Mouse (Mus musculus): ENCODE measurements around the gene AL732309.1. TPM values are rescaled to one million over a fixed set of nuclear protein-coding genes. Genes with fewer than 3 reads are reported as not detected.

The AL732309.1 gene
- total RNA-seq, 2 experiments from 2014 or later = 1.9 to 2.4 TPM

Other genes with a start within 250 kb of the AL732309.1 start
- 10 to 100 TPM; 33.6 to 35.4 TPM for gene Nsmf, start 192.5 kb downstream of the AL732309.1 start, total RNA-seq (2021)
- gene Entpd8, start 166.6 kb downstream of the AL732309.1 start, total RNA-seq (2021) = not detected
- gene Noxa1, start 151.7 kb downstream of the AL732309.1 start, total RNA-seq (2021) = not detected
- gene Nrarp, start 66.1 kb downstream of the AL732309.1 start, total RNA-seq (2021) = 10 to 100 TPM; 14.0 to 15.0 TPM
- gene Tor4a, start 50.0 kb downstream of the AL732309.1 start, total RNA-seq (2021) = 1 to 10 TPM; 5.0 to 5.5 TPM
- 10 to 100 TPM; 35.7 to 36.2 TPM for gene Nelfb, start 35.4 kb downstream of the AL732309.1 start, total RNA-seq (2021)
- gene Stpg3, start 32.2 kb downstream of the AL732309.1 start, total RNA-seq (2021) = not detected
- gene Fam166a, start 28.1 kb downstream of the AL732309.1 start, total RNA-seq (2021) = not detected
- 100 to 1,000 TPM; 205 to 231 TPM for gene Tubb4b, start 22.2 kb downstream of the AL732309.1 start, total RNA-seq (2021)
- gene Slc34a3, start 12.5 kb downstream of the AL732309.1 start, total RNA-seq (2021) = not detected
- gene Rnf224, start 10.1 kb downstream of the AL732309.1 start, total RNA-seq (2021) = not detected
- gene Rnf208, start 4.6 kb downstream of the AL732309.1 start, total RNA-seq (2021) = under 1 TPM; 0.41 to 0.63 TPM
- gene Cysrt1, start 4.4 kb downstream of the AL732309.1 start, total RNA-seq (2021) = not detected
- 10 to 100 TPM; 12.7 to 13.4 TPM for gene Tmem203, start 8.6 kb upstream of the AL732309.1 start, total RNA-seq (2021)
- 1 to 10 TPM; 5.7 to 7.6 TPM for gene Tprn, start 15.8 kb upstream of the AL732309.1 start, total RNA-seq (2021)
- gene Ssna1, start 25.6 kb upstream of the AL732309.1 start, total RNA-seq (2021) = 10 to 100 TPM; 38.3 to 46.9 TPM
- 10 to 100 TPM; 44.0 to 44.1 TPM for gene Anapc2, start 25.6 kb upstream of the AL732309.1 start, total RNA-seq (2021)
- not detected for gene Tmem210, start 41.3 kb upstream of the AL732309.1 start, total RNA-seq (2021)
- gene Lrrc26, start 43.1 kb upstream of the AL732309.1 start, total RNA-seq (2021) = under 1 TPM in 1 of 2 experiments, not detected in 1; 0.55 TPM
- not detected for gene Grin1, start 72.3 kb upstream of the AL732309.1 start, total RNA-seq (2021)
- gene Man1b1, start 85.5 kb upstream of the AL732309.1 start, total RNA-seq (2021) = 10 to 100 TPM; 22.1 to 22.2 TPM
- gene Dpp7, start 109.5 kb upstream of the AL732309.1 start, total RNA-seq (2021) = 1 to 10 TPM; 2.7 to 3.9 TPM
- 1 to 10 TPM; 4.5 to 6.0 TPM for gene Uap1l1, start 118.8 kb upstream of the AL732309.1 start, total RNA-seq (2021)
- gene Sapcd2, start 125.5 kb upstream of the AL732309.1 start, total RNA-seq (2021) = 1 to 10 TPM in 1 of 2 experiments, under 1 TPM in 1; 0.88 to 1.5 TPM
- 10 to 100 TPM; 16.1 to 17.0 TPM for gene Entpd2, start 149.0 kb upstream of the AL732309.1 start, total RNA-seq (2021)
- gene Npdc1, start 152.5 kb upstream of the AL732309.1 start, total RNA-seq (2021) = 10 to 100 TPM; 33.8 to 37.1 TPM
- gene Fut7, start 176.4 kb upstream of the AL732309.1 start, total RNA-seq (2021) = not detected
- gene Abca2, start 181.8 kb upstream of the AL732309.1 start, total RNA-seq (2021) = 10 to 100 TPM; 22.0 to 24.4 TPM
- 1 to 10 TPM; 3.0 to 3.9 TPM for gene Clic3, start 210.0 kb upstream of the AL732309.1 start, total RNA-seq (2021)
- gene Paxx, start 214.2 kb upstream of the AL732309.1 start, total RNA-seq (2021) = 10 to 100 TPM; 22.9 to 23.4 TPM
- gene Ptgds, start 223.2 kb upstream of the AL732309.1 start, total RNA-seq (2021) = 10 to 100 TPM; 30.9 to 38.6 TPM
- gene Lcn12, start 247.0 kb upstream of the AL732309.1 start, total RNA-seq (2021) = not detected

All from heart, postnatal 14 days (tissue).